Mouse (Mus musculus): ENCODE data around the gene Cyp2d22. TPM values are rescaled to one million over a fixed set of nuclear protein-coding genes. Genes with fewer than 3 reads are reported as not detected.
A peak's percentile ranks its signal among the peaks of the same experiment; 100 is the strongest.

The Cyp2d22 gene
- total RNA-seq, 4 experiments from 2014 or later: 46.4 to 55.0 (median 53.4) TPM

DNA sequence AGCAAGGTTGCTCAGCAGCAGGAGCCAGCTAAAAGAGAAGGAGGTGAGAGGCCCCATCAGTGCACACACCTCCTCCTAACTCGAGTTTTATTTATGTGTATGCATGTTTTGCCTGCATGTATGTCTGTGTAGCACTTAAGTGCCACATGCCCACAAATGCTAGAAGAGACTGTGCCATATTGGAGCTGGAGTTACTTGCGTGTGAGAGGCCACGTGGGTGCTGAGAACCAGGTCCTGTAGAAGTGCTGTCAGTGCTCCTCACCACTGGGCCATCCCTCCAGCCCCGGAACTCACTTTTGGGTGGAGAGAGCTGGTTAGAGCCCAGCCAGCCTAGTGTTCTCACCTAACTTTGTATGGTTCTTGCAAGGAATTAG is 32.8 kb downstream of the Cyp2d22 start:
- no peak for DNase-seq (ENCODE audit: low spot score in 2 of 2)

DNA sequence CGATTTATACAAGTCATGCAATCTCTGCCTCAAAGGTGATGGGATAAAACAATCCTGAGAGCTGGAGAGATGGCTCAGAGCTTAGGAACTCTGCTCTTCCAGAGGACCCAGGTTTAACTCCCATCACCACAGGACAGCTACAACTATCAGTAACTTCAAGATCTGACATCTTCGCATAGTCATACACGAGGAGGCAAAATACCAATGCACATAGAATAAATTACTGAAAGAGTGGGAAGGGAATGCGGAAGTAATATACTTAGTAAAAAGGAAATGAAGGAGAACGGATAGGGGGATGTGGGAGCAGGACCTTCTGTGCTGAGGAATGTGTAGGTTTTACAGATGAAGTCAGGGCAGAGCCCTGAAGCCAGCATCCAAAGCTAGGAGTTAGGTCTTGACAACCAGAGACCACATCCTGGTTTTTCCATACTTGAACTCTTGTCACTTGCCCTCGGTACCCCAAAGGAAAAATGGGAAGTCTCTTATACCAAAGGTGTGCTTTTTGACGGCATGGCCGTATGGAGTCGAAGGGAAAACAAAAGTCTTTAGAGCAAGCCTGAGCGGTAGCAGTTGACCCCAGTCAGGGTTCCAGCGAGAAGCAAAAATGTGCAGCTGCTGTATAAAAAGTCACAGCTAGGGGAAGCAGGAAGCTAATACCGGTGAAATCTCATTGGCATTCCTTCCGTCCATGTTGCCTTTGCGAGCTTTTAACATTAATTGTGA is 33.3 kb downstream of the Cyp2d22 start:
- DNase-seq (ENCODE audit: low spot score in 2 of 2): no peak

DNA sequence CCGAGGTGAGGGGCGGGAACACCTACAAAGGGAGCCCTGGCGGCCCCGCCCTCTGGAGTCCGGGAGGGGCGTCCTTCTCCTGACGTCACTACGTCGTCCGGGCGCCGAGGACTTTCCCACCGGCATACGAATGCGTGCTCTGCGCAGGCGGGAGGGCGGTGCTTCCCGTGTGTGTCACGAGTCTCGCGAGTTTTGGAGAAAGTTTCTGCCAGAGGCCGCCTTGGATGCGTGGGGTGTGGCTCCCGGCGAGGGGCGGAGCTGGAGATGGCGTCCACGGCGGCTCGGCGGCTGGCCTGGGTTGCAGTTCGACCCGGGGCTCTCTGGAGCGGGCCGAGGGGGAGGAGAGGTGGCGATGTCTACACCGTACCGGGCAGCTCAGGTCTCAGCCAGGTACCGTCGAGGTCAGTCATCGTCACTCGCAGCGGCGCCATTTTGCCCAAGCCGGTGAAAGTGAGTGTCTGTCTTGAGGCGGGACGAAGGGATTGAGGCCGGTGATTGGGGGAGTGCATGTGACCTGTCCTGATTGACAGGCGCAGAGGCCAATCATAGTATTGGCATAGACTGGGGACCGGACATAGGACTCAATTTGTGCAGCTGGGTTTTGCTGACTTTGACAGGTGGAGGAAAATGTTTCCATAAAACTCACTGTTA is 34.1 kb downstream of the Cyp2d22 start:
- DNase-seq (ENCODE audit: low spot score in 2 of 2): peak; percentile 97 to 99

DNA sequence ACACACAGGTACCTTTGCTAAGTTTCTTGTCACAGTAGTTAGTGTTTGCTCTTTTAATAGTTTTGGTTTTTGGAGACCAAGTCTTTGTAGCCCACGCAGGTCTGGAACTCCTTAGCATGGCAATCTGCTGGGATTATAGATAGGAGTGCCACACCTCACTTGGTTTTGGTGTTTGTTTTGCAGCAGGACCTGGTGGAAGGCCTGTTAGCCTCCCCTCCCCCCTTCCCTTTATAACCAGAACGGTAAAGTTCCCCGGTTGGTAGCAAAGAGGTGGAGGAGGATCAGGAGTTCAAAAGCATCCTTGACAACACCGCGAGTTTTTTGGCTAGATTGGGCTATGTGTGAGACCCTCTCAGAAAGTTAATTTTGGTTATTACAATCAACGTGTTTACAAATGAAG is 35.1 kb downstream of the Cyp2d22 start:
- no peak for DNase-seq (ENCODE audit: low spot score in 2 of 2)

DNA sequence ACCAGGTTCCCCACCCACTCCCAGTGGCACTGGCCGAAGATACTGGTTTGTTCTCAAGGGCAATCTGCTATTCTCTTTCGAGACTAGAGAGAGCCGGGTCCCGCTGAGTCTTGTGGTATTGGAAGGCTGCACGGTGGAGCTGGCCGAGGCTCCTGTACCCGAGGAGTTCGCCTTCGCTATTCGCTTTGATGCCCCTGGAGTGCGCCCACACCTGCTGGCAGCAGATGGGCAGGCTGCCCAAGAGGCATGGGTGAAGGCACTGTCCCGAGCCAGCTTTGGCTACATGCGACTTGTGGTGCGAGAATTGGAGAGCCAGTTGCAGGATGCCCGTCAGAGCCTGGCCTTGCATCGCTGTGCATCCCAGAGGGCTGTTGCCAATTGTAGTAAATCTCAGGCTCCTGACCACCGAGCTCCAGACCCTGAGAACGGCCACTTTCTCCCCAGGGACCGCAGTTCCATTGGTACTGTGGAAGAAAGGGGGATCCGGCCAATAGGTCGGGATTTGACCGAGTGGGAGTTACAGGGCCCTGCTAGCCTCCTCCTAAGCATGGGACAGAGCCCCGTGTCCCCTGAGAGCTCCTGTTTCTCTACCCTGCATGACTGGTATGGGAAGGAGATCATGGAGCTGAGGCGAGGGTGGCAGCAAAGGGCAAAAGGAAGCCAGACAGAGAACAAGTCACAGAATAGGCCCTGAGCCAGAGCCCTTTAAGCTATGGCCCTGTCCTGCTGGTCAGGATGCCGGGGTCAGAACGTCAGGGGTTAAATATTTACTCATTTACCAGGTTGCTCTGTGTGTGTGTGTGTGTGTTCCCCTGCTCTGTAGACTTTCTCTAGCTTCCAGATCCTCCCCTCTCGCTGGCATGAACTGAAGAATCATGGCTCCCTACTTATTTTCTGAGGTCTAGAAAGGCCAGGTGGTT is 36.4 kb downstream of the Cyp2d22 start:
- no peak for DNase-seq (ENCODE audit: low spot score in 2 of 2)

DNA sequence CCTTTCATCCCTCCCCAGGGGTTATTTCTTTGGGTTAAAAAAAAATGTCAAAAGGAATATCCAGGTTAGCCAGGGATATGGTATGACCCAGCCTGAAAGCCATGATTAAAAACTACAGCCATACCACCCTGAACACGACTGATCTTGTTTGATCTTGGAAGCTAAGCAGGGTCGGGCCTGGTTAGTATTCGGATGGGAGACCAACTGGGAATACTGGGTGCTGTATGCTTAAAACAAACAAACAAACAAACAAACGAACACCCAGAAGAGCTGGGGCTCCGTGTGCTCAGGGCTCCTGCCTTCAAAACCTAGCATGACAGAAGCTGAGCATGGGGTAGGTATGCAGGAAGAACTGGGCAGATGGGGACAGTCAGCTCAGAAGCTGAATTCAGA is 37.5 kb downstream of the Cyp2d22 start:
- DNase-seq (ENCODE audit: low spot score in 2 of 2): no peak

DNA sequence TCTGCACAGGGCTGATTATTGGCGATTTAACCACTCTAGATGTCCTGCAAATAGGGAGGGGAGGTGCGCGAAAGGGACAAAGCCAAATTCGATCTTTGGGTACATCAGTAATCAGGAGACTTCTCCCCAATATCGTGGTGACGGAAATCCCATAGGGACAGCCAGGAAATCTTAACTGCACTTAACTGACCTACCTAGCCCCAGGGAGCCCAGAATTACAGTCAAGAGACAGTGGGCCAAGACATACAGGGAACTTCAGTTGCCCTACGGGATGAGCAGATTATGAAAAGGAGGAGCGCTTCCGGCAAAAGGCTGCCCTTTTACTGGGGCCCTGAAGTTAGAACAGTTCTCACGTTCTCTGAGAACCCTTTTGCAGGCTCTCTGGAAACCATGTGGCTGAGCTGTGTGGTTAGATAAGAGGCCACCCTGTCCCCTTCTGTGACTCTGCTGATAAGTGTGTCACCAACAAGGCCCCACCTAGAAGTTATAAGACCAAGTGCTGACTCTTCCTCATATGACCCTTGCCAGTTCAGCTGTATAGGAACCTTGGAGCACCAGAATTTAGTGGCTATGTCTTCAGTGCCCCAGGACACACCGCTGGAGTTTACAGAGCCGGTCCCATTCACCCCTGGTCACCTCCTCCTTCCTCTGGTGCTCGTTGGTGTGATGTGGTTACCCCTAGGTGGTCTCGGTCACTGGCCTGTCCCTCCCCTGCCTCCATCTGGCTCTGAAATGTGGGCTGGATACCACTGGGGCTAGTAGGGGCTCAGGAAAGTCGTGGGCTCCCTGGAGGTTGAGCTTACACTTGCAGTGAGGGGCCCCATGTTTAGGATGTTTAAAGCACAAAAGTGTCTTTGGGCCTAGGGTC is 38.2 kb downstream of the Cyp2d22 start:
- no peak for DNase-seq (ENCODE audit: low spot score in 2 of 2)

DNA sequence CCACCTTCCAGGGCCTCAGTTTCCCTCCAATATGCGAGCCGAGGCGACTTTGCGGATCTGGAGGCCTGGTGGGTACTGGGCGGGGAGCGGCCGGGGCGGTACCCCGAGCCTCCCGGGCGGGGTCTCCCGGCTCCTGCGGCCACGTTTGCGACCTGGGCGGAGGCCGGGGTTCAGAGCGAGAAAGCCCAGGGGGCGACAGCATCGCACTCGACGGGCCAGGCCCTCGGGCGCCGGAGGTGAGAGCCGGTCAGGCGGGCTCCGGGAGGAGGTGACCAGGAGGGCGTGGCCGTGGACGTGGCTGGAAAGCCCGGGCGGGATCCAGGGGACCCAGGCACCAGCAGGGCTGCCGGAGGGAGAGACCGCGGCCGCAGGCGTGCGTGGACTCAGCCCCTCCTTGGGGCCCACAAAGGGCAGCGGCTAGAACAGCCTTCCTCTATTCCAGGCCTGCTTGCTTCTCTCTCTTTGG is 39.0 kb downstream of the Cyp2d22 start:
- DNase-seq (ENCODE audit: low spot score in 2 of 2): no peak

DNA sequence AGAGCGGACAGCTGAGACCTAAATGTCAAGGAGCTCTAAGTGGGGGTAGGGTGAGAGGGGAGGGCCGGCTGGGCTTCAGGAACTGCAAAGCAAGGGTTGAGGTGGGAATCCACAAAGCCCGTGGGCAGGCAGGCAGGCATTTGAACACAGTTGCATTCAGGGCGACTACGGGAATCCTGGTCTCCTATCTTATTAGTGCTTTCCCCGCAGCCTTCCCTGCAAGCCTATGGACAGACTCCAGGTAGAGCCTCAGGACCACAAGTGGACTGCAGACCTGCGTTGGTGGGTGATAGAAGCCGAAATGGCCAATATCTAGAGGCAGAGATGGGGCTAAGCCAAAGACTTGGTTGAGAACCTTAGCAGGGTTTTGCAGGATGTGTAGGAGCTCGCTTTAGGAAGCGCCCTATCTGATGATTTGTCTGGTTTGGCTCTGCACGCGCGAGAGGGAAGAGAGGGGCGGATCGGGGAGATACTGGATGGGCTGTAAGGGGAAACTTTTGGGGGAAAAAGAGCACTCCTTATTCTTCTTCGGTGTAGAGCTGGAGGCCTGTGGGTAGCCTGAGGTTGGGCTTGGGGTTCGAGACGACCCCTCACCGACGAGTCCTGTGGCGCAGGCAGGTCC is 39.5 kb downstream of the Cyp2d22 start:
- no peak for DNase-seq (ENCODE audit: low spot score in 2 of 2)

DNA sequence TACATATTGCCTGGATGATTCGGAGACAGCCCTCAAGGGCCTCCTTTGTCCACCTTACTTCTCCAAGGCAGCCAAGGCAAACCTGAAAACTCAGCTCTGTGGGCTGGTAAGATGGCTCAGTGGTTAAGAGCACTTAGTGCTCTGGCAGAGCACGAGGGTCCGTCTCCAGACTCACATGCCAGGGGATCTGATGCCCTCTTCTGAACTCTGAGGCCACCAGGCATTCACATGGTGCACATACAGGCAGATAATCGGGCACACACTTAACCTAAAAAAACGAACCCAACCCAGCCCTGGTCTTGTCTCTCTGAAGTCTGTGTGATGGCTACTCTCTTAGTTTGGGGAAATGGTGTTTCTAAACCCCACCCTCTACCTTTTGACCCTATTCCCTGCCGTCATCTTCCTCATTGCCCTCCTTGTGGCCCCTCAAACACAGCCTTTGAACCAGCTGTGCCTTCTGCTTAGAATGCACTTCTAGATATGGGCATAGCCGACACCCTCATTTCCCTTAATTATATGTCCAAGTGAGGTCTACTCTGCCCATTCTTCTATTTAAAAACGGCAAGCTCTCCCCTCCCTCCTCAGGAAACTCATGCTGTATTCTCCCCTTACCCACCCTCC is 40.3 kb downstream of the Cyp2d22 start:
- DNase-seq (ENCODE audit: low spot score in 2 of 2): no peak

DNA sequence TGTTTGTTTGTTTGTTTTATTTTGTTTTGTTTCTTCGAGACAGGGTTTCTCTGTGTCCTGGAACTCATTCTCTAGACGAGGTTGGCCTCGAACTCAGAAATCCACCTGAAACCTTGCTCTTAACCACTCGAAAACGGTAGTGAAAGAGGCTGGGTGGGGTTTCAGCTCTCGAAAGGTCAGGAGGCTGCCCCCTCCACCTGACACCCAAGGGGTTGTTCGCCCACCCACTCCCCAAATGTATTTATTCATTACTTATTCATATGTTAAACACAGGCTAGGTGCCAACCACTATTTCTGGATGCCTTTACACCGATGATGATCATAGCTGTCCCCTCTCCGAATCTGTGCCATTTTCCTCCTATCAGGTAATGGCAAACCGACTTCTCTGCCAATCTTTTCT is 40.9 kb downstream of the Cyp2d22 start:
- no peak for DNase-seq (ENCODE audit: low spot score in 2 of 2)

DNA sequence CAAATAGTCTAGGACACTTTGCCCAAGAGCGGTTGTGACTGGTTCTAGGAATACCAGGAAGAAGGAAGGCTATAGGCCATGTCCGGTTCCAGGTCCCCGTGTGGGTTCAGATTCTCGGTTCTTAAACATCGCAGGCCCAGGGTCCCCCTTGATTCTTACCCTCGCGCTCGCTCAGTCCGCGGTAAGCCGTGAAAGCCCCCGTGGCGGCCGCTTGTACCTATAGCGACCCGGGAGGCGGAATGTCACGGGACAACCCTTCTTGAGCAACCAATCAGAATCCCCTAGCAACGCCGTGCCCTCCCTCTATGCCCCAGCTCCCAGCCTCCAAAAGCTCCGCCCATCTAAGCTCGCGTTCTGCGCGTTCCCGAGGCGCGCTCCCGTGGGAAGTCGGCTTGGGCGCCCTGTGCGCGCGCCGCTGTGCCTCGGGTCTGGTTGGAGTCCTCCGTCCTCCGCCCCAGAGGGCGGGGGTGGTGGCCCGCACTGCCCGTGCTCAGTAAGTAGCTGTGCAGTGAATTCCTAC is 41.4 kb downstream of the Cyp2d22 start, which contains the start of the genes Naga, Pheta2 and Smdt1:
Naga (minus strand) TSS at position 333 of the 520 bp plus-strand sequence.
Pheta2 (plus strand) TSS at position 350 of the 520 bp plus-strand sequence.
Smdt1 (plus strand) TSS at position 367 of the 520 bp plus-strand sequence.
- DNase-seq (ENCODE audit: low spot score in 2 of 2): peak; percentile 90 to 92

DNA sequence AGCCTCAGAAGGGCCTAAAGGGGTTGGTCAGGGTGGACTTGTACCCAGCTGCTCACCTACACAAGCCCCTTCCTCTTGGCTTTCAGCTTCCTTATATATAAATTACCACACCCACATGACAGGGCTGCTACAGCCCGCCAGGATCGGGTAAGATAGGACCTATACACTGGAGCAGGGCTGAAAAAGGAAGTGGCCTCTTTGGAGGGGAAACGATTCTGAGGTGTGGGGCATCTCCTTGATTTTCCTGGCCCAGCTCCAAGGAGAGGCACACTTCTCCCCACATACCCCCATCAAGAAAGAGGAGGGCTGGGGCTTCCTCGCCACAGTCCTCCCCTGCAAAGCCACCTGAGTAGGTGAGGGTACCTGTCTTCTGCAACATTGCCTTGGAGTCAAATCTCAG is 42.2 kb downstream of the Cyp2d22 start:
- no peak for DNase-seq (ENCODE audit: low spot score in 2 of 2)

DNA sequence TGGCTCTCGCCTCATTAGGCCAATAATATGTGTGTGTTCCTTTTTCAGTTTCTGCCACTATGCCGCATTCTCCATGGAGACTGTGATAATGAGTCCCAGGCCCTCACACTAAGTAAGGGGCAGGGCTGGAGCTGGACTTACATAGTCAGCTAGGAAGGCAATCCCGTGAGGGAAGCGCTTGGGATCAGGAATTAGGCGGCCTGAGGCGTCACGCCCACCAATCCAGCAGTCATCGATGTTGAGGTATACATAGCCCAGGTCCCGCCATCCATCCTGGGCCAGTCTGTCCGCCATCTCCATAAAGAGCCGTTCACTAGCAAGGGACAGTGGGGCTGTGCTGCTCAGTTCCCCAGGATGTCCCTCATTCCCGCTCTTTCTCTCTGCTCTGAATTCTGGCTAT is 43.4 kb downstream of the Cyp2d22 start:
- no peak for DNase-seq (ENCODE audit: low spot score in 2 of 2)

DNA sequence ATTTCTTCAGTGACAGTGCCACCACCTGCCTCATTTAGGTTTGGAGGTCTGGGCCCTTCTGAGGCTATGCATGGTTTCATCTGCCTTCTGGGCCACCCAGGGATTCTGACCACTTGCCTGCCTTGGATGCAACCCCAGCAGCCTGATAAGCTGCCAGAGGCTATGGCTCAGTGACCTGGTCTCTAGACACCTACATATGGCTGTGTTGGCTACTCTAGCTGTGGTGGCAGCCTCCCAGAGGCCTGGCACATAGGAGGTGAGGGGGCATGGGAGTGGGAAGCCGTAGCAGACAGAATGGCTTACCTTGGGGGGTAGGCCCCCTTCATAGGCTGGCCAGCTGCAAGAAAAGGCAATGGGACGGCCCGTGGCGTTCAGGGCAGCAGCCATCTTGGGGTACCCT is 44.9 kb downstream of the Cyp2d22 start:
- no peak for DNase-seq (ENCODE audit: low spot score in 2 of 2)

DNA sequence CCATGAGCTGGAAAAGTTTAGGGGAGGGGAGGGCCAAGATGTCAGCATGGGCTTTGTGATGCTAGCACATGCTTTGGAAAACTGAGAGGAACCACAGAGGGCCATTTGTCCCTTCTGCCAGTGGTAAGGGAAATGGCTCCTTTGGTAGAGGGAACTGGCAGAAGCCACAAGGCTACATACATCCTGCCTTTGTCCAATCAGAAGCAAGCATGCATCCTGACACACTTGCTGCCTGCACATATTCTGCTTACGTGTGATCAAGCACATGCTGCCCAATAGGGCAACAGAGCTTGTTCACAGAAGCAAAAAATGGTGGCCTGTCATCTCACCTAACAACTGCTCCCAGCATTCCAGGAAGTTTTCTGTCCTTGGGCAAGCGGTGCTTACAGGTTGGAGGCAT is 54.7 kb downstream of the Cyp2d22 start:
- no peak for DNase-seq (ENCODE audit: low spot score in 2 of 2)

DNA sequence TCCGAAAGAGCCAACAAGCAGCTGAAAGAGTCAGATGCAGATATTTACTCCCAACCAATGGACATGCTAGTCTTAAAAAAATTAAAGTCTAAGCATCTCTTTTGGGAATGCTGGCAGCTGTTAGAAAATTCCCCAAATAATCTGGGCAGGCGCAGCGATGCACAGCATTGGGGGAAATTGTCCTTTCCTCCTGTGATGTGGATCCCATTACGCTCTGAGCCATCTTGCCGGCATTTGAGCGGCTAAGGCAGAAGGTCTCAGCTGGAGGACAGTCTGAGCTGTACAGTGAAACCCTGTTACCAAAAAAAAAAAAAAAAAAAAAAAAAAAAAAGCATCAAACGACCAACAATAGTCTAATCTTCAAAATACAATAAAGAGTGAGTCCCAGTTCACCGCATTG is 57.9 kb downstream of the Cyp2d22 start:
- no peak for DNase-seq (ENCODE audit: low spot score in 2 of 2)

Measured in layer of hippocampus, adult 8-10 months (tissue).